Mouse (Mus musculus) retina, postnatal 7 days (tissue): Measurements from ENCODE around the gene Rsf1.

Source experiments
- DNase-seq: peaks from one replicate; pipeline ENCODE4 v3.0.0-alpha.2; 2012; ENCODE audit warnings: low read depth, low spot score

The Rsf1 gene

DNA sequence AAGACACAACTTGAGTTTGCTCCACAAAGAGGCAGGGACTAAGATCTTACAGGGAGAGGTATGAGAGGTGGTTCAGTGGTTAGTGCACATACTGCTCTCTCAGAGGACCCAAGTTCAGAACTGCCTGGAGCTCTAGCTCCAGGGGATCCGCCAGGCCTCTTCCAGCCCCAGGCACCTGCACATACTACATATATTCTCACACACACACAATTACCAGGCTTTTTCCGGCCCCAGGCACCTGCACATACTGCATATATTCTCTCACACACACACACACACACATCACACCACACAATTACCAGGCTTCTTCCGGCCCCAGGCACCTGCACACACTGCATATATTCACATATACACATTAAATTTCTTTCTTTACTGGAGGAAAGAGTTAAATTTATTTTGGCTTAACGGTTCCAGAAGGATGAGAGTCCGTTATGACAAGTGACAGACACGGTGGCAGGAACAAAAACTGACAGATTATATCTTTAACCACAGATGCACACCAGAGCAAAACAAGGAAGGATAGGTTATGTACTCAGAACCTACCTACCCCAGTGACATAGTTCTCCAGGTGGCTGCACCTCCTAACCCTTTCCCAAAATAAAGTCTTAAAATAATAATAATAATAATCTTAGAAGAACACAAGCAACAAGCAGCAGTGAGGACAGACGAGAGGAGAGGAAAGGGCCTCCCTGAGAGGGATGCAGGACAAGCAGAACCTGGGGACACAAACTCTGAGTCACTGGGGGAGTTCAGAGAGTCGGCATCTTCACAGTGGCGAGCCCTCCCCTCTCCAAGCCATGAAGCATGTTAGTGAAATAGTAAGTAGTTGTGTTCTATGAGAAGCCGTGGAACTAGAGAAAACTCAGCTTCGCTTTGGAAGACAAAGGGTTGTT is 144.2 kb downstream of the Rsf1 start:
- no peak for DNase-seq

DNA sequence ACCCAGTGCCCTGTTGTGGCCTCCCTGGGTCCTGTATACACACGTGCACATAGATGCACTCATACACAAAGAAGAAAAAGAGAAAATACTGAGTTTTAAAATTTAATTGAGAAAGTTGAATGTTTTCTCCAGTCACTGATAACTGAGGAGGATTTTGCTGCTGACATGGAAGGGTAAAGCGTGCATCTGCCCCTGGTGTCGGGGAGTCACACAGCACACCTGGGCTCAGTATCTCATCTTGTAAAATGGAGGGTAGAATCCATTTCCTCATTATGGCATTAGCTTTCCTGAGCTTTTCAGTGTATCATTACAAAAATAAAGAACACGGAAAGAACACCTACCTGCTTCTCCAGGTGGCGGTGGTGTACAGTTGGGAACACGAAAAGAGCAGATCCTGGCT is 145.7 kb downstream of the Rsf1 start:
- no peak for DNase-seq

- DNase-seq, result no peak
Observed at GRCm38 (mm10) chr7:97726080-97726479, 146.4 kb downstream of the Rsf1 start.

- no peak for DNase-seq
Observed at GRCm38 (mm10) chr7:97726778-97727177, 147.1 kb downstream of the Rsf1 start.

- DNase-seq, result no peak
Observed at GRCm38 (mm10) chr7:97728666-97729614, 149.3 kb downstream of the Rsf1 start.

DNA sequence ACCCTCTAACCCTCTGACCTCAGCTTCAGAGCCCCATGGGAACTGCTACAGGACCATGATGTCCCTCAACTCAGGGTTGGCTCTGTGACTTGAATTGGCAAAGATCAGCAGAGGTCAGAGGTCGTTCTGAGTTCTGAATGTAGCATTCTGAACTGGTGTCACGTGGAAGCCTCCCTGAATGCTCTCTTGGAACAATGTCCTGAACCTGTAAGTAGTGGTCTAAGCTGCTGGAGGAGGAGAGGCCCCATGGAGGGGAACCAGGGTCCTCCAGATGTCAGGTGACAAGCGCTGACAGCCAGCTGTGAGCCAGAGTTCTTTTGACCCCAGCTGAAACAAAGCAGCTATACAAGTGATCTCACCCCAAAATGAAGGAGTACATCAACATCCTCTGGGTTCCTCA is 150.7 kb downstream of the Rsf1 start:
- no peak for DNase-seq

DNA sequence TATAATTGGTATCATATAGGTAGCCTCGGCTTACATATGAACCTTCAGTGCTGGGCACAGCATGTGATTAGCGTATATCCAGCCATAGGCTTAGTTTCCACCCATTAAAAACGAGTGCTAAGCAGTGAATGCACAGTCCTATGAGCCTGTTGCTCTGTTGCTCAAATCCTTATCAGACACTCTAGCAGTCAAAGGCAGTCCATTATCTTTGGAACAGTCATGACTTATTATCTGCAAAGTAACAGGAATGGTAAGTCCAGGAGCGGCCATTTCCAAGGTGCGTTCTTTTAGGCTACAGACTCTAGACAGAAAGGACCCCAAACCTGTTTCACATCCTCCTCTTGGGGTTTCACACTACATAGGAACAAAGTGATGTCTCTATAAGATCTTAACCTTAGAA is 153.9 kb downstream of the Rsf1 start:
- DNase-seq, result no peak

DNA sequence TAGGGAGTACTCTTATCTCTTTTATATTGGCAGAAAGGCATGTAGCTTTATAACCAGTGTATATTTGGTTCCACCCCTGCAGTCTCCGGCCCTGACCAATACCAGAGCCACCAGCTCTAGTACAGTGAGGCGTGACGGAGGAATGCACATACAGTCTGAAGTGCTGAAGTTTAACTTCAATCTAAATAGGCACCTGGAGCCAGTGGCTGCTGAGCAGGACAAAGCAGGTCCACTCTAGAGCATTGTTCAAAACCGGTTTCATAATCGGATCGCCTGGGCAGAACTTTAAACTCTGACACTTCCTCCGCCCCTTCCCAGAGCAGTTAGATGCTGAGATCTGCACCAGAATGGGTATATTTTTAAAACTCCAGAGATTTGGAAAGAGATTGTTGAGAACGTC is 155.3 kb downstream of the Rsf1 start:
- no peak for DNase-seq

- no peak for DNase-seq
Observed at GRCm38 (mm10) chr7:97735886-97736420, 156.3 kb downstream of the Rsf1 start.

DNA sequence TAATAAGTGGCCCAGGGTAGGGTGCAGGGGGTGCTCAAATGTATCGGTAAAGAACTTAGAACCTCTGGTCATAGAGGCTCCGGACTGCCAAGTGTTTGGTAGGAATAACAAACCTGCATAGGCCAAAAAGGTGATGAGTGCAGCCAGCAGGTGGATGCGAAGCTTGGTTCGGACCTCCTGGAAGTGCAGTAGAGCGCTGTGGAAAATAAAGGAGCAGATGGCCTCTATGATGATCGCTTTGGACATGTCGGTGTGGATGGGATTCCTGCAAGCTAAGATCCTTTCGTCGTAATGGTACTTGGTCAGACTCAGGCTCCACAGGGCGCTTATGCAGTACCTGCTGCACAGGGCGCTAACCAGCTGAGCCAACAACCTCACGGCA is 157.6 kb downstream of the Rsf1 start:
- DNase-seq, result no peak

- peak; percentile 69 for DNase-seq
Observed at GRCm38 (mm10) chr7:97737638-97738456, 158.2 kb downstream of the Rsf1 start, which contains the start of gene Aqp11. Aqp11 (minus strand) TSS chr7:97738289.

- DNase-seq, result no peak
Observed at GRCm38 (mm10) chr7:97740948-97741347, 161.3 kb downstream of the Rsf1 start.

DNA sequence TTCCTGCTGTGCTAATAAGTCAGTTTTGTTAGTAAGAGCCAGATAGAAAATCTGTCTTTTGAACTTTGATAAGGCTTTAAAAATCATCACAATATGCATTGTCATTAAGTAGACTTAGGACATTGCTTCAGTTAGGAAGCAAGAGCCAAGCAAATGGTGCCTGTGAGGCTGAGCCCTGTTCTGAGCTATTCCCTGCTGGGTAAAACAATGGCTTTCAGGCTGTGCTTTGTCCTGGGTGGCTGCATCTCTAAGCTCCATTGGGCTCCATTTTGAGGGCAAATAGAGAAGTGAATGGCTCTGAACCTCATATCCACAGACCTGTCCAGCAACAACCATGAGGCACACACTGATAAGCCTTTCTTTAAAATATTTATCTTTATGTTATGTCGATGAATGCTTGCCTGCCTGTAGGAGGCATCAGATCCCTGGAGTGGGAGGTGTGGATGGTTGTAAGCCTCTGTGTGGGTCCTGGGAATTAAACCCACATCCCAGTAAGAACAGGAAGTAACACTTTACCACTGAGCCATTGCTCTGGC is 162.1 kb downstream of the Rsf1 start:
- DNase-seq, result no peak
